Mouse (Mus musculus) adrenal gland, postnatal 4 days (tissue): ENCODE results near the gene Wdr38. TPM values are rescaled to one million over a fixed set of nuclear protein-coding genes. Genes with fewer than 3 reads are reported as not detected.

ENCODE experiments used
- DNase-seq, 2 experiments: peaks; one replicate each; pipeline ENCODE4 v3.0.0; 2021 to 2022; ENCODE audit warnings: low spot score in 2 of 2, mixed read lengths in 2 of 2
- total RNA-seq, 2 experiments: library from RNA; stranded (reverse); gene quantifications; 2 replicates each; pipeline ENCODE4 v1.2.3; 2021

Wdr38 gene
- total RNA-seq, 2 experiments from 2014 or later, result 0.67 to 0.73 TPM

DNA sequence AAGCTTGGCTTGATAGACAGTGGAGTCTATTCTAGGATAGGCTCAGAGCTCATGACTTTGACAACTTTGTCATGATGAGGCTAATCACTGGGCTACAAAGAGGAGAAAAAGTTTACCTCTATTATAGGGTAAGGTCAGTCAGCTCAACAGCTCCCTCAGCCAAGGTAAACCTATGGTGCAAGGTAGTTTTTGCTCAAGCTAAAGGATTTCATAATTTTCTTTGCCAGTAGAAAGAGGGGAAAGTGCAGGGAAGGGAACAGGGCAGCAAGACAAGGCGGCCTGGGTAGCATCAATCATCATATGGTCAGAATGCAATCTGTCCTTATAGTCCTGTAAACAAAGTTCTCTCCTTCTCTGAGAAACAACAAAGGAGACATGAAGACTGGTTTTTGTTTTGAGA is 42.9 kb downstream of the Wdr38 start:
- DNase-seq, result no peak

DNA sequence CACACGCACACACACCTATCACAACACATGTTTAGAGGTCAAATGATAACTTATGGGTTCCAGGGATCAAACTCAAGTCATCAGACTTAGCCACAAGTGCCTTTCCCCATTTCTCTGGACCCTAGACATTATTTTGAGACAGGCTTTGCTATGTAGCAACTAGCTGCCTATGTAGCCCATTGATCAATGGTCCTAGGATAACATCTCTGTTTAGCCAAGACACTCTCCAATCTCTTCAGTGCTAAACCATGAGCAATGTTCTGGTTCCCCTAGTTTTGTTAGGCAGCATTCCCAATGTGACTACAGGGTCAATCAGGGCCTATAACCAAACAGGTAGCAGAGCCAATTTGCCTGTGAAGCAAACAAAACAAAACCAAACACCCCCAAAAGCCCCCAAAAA is 51.2 kb downstream of the Wdr38 start:
- no peak for DNase-seq

Other genes starting within 250 kb of the Wdr38 start
- 1 to 10 TPM; 6.3 to 8.0 TPM for gene Nr6a1, start 69.8 kb upstream of the Wdr38 start, total RNA-seq
- 10 to 100 TPM; 31.6 to 31.7 TPM for gene Olfml2a, start 65.5 kb upstream of the Wdr38 start, total RNA-seq
- gene Arpc5l, start 7.9 kb downstream of the Wdr38 start, total RNA-seq, result 10 to 100 TPM; 67.1 to 68.3 TPM
- 100 to 1,000 TPM; 646 to 654 TPM for gene Rpl35, start 8.1 kb downstream of the Wdr38 start, total RNA-seq
- gene Golga1, start 68.1 kb downstream of the Wdr38 start, total RNA-seq, result 10 to 100 TPM; 35.8 to 38.8 TPM
- 10 to 100 TPM; 17.4 to 22.7 TPM for gene Scai, start 193.3 kb downstream of the Wdr38 start, total RNA-seq
- gene Ppp6c, start 229.0 kb downstream of the Wdr38 start, total RNA-seq, result 10 to 100 TPM; 78.3 to 84.3 TPM